Mouse (Mus musculus) bone marrow macrophage, adult 2 months (primary cell): ENCODE measurements at regions not wholly inside any gene's neighbourhood (a gene's known extent, or its start where the extent isn't known, plus 50 kb on each side); places are given as distances from the start of the nearest gene placed in this dataset.

ENCODE experiments used
- CTCF ChIP-seq: IDR thresholded peaks from 2 replicates; pipeline ENCODE4 v1.5.1; 2012; ENCODE audit warnings: low read depth, mild to moderate bottlenecking, low read length, moderate library complexity
- POLR2A ChIP-seq: IDR thresholded peaks from 2 replicates; pipeline ENCODE4 v1.6.1; 2012; ENCODE audit warnings: mild to moderate bottlenecking, low read depth, low read length, borderline replicate concordance

GRCm38 (mm10) chr9:47973130-47973529 lies 188.7 kb upstream of the Nxpe4 start:
- TF ChIP-seq CTCF (no peak), POLR2A (no peak)
